Mouse (Mus musculus) intestine, embryonic 16.5 days (tissue): Measurements from ENCODE around the gene Trpm3. TPM values are rescaled to one million over a fixed set of nuclear protein-coding genes. Genes with fewer than 3 reads are reported as not detected.

Experiments
- ATAC-seq: fragments of 200-750 bp; cut with Nextera tagmentation; 2 replicates; pipeline ENCODE4 v1.8.0; 2017; ENCODE audit warnings: moderate TSS enrichment, moderate library complexity
- H3K27ac ChIP-seq: fragments of 300-500 bp; sonication (generic); 2 replicates; pipeline ENCODE4 v1.5.1; 2014; ENCODE audit warnings: mild to moderate bottlenecking, low read length
- H3K27me3 ChIP-seq: fragments of 300-500 bp; sonication (generic); replicated peaks from 2 replicates; pipeline ENCODE4 v1.6.1; 2014; ENCODE audit warnings: low read length, control low read depth, mixed read lengths; ENCODE audit not compliant: control insufficient read depth, insufficient read depth
- H3K36me3 ChIP-seq: fragments of 300-500 bp; sonication (generic); 2 replicates; pipeline ENCODE4 v1.6.1; 2014; ENCODE audit warnings: low read length, control low read depth; ENCODE audit not compliant: control insufficient read depth, insufficient read depth
- H3K4me1 ChIP-seq: fragments of 300-500 bp; sonication (generic); 2 replicates; pipeline ENCODE4 v1.6.1; 2014; ENCODE audit warnings: low read length, control low read depth, mixed read lengths; ENCODE audit not compliant: control insufficient read depth, insufficient read depth
- H3K4me2 ChIP-seq: fragments of 300-500 bp; sonication (generic); 2 replicates; pipeline ENCODE4 v1.6.1; 2014; ENCODE audit warnings: low read depth, low read length, control low read depth
- H3K4me3 ChIP-seq: fragments of 300-500 bp; sonication (generic); 2 replicates; pipeline ENCODE4 v1.5.1; 2014; ENCODE audit warnings: mild to moderate bottlenecking, low read length
- H3K9ac ChIP-seq: fragments of 300-500 bp; sonication (generic); 2 replicates; pipeline ENCODE4 v1.6.1; 2014; ENCODE audit warnings: low read depth, low read length
- H3K9me3 ChIP-seq: fragments of 300-500 bp; sonication (generic); 2 replicates; pipeline ENCODE4 v1.6.1; 2016; ENCODE audit warnings: low read length, control low read depth; ENCODE audit not compliant: control insufficient read depth
- WGBS: fragments of 180-500 bp; shearing (Covaris S2); extraction: QIAGEN DNeasy Blood & Tissue Kit; methylation state at CpG from one replicate; pipeline ENCODE4 v1.1.7; 2014; 5-methylcytosine and 5-hydroxymethylcytosine counted together
- polyA plus RNA-seq: library from polyadenylated mRNA; unstranded; fragments of >200 nt; fragmentation: Nextera tagmentation; extraction: Ambion mirVana; gene quantifications from 2 replicates; pipeline ENCODE4 v1.2.1, GENCODE M21; 2015

The Trpm3 gene
- polyA plus RNA-seq, 1 experiment from 2014 or later = 0.27 TPM

GRCm38 (mm10) chr19:22637786-22638185, 498.9 kb downstream of the Trpm3 start:
- Histone ChIP-seq H3K9ac (no peak overlapping the region), H3K4me2 (no peak overlapping the region), H3K9me3 (no peaks in the 10 kb centered on the region), H3K27ac (no peak overlapping the region), H3K4me1 (no peaks in the 10 kb centered on the region), H3K4me3 (no peak overlapping the region), H3K36me3 (no peaks in the 10 kb centered on the region), H3K27me3 (no peaks in the 10 kb centered on the region)
- 81% methylated on average over 2 of the region's 2 CpGs for WGBS
- no peak for ATAC-seq

DNA sequence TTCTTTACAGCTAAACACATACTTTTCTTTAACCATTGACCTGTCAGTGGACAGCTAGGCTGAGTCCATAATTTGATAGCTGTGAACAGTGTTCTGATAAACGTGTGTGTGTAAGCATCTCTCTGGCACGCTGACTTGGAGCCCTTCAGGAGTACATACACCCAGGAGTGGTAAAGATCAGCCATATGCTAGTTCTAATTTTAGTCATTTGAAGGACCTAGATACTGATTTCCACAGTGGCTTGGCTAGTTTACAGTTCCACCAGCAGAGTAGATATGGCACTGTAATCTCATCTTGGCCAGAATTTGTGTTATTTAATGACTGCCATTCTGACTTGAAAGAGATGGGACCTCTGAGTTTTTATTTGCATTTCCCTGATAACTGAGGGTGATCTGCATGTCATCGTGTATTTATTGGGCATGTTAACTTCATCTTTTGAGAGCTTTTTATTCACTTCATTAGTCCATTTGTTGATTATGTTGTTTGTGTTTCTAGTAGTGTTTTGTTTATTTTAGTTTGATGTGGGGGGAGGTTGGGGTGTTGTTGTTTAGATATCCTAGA, 499.6 kb downstream of the Trpm3 start:
- 66% methylated on average over 3 of the region's 3 CpGs for WGBS
- no peak overlapping the region for H3K27ac ChIP-seq
- H3K4me3 ChIP-seq = no peak overlapping the region
- H3K4me1 ChIP-seq = no peaks in the 10 kb centered on the region
- no peak overlapping the region for H3K9ac ChIP-seq
- no peaks in the 10 kb centered on the region for H3K27me3 ChIP-seq
- no peaks in the 10 kb centered on the region for H3K9me3 ChIP-seq
- no peaks in the 10 kb centered on the region for H3K36me3 ChIP-seq
- no peak for ATAC-seq
- no peak overlapping the region for H3K4me2 ChIP-seq

DNA sequence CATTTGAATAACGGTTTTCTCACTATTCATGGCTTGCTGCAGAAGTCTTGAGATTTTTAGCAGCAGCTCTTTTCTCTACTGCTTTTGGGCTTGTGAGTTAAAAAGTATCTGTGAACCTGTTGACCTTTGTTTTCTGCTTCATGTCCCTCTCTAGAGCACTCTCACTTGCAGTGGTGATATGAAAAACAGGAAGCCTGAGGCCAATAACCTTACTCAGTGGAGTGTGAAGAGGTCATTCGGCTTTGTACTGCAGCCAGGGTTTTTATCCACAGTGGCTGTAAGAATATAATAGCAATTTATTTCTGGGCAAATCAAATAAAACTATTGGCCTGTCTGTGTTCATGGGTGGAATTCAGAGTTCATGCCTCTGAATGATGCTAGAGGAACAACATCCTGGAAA, 503.3 kb downstream of the Trpm3 start:
- Histone ChIP-seq H3K27me3 (no peaks in the 10 kb centered on the region), H3K4me2 (no peak overlapping the region), H3K4me3 (no peak overlapping the region), H3K4me1 (no peaks in the 10 kb centered on the region), H3K27ac (no peak overlapping the region), H3K9me3 (no peaks in the 10 kb centered on the region), H3K36me3 (no peaks in the 10 kb centered on the region), H3K9ac (no peak overlapping the region)
- WGBS = 67% methylated on average over 2 of the region's 2 CpGs
- ATAC-seq = no peak

DNA sequence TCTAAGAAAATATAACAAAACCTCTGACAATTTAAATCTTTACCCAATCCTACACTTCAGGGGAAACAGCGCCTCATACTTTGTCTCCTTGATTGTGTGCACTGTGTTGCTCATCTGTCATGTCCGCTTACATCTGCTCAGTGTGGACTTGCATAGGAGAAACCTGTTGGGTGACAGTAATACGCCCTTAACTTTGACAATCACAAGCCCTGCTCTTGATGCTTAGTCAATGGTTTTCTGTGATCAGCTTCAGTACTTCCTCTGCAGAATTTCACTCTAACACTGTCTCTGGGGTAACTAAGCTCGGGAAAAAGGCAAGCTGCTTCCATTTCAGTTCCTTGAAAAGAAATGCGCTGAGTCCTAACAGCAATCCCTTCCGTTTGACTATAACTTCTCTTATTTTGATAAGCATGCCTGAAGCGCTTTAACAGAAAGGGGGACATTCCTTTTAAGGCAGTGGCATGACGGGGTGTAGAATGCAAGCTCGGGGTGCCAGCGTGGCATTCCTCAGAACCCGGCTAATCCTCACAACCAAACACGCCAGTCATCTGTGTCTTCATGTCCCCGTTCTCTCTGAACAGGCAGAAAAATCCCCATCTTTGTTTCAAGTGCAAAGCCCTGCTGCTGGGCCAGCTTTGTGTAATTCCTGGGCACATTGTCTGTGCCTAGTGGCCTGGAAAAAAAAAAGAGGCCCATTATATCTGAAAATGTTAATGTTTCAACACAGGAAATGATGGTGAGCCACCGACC, 517.8 kb downstream of the Trpm3 start:
- H3K36me3 ChIP-seq = no peaks in the 10 kb centered on the region
- WGBS = 72% methylated on average over 14 of the region's 14 CpGs
- no peaks in the 10 kb centered on the region for H3K27me3 ChIP-seq
- no peak overlapping the region for H3K4me3 ChIP-seq
- no peaks in the 10 kb centered on the region for H3K4me1 ChIP-seq
- ATAC-seq = no peak
- H3K27ac ChIP-seq = no peak overlapping the region
- no peak overlapping the region for H3K9ac ChIP-seq
- no peaks in the 10 kb centered on the region for H3K9me3 ChIP-seq
- no peak overlapping the region for H3K4me2 ChIP-seq

DNA sequence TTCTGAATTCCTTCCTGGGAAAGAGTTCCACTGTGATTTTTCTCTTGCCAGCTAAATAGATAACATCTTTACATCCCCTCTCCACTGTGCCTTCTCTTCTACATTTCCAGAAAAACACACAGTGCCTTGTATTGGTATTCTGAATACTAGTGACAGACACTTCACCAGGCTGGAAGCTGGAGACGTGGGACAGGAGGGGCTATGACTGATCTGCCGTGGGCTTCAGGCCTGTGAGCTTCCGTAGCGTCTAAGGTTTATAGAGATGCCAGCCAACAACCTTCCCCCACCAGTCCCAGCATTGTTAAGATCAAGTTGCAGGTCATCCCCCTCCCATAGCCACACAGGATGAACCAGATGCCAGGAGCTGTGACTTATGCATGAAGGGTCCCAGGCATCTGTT, 518.4 kb downstream of the Trpm3 start:
- no peak for ATAC-seq
- 38% methylated on average over 4 of the region's 4 CpGs for WGBS
- no peak overlapping the region for H3K27ac ChIP-seq
- H3K27me3 ChIP-seq = no peaks in the 10 kb centered on the region
- H3K4me3 ChIP-seq = no peak overlapping the region
- no peak overlapping the region for H3K9ac ChIP-seq
- H3K36me3 ChIP-seq = no peaks in the 10 kb centered on the region
- H3K9me3 ChIP-seq = no peaks in the 10 kb centered on the region
- no peaks in the 10 kb centered on the region for H3K4me1 ChIP-seq
- no peak overlapping the region for H3K4me2 ChIP-seq

DNA sequence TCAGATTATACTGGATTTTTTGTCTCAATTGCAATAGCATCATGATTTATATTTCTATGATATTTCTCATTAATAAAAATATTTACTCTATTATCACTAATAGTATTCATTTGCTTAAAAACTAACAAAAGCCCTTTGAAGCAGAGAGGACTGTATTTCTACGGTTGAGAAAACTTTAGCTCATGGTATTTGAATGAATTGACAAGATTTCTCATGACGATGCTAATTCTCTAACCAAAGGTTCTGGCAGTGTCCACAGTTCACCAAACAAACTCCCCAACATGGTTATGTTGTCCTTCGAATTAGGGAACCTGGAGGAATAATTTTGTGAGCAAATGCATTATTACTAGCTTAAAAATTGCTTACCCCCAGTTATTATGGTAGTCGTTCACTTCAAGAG, 526.6 kb downstream of the Trpm3 start:
- no peak overlapping the region for H3K27ac ChIP-seq
- H3K4me1 ChIP-seq = no peaks in the 10 kb centered on the region
- no peak for ATAC-seq
- 80% methylated on average over 4 of the region's 4 CpGs for WGBS
- no peaks in the 10 kb centered on the region for H3K27me3 ChIP-seq
- H3K9me3 ChIP-seq = no peaks in the 10 kb centered on the region
- H3K4me3 ChIP-seq = no peak overlapping the region
- H3K36me3 ChIP-seq = no peaks in the 10 kb centered on the region
- no peak overlapping the region for H3K9ac ChIP-seq
- H3K4me2 ChIP-seq = no peak overlapping the region

DNA sequence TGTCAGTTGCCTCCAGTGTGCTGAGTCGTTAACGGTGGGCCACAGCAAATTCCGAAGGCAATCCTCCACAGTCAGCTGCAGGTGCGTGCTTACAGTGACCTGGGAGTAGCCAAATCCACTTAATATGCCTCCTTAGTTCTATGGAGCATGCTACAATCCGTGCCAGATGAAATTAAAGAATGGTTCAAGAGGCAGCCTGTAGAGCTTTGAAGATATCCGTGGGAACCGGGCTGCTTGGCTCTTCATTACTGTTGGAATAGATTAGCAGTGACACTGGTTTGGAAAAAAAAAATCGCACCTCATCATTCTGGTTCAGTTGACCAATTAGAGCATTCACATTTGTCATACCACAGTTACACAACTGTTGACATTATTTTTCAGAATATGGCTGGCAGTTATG, 531.4 kb downstream of the Trpm3 start:
- no peak for ATAC-seq
- H3K9me3 ChIP-seq = no peaks in the 10 kb centered on the region
- no peak overlapping the region for H3K27ac ChIP-seq
- H3K4me2 ChIP-seq = no peak overlapping the region
- no peaks in the 10 kb centered on the region for H3K4me1 ChIP-seq
- H3K27me3 ChIP-seq = no peaks in the 10 kb centered on the region
- H3K4me3 ChIP-seq = no peak overlapping the region
- no peak overlapping the region for H3K9ac ChIP-seq
- WGBS = 90% methylated on average over 8 of the region's 8 CpGs
- H3K36me3 ChIP-seq = no peaks in the 10 kb centered on the region

DNA sequence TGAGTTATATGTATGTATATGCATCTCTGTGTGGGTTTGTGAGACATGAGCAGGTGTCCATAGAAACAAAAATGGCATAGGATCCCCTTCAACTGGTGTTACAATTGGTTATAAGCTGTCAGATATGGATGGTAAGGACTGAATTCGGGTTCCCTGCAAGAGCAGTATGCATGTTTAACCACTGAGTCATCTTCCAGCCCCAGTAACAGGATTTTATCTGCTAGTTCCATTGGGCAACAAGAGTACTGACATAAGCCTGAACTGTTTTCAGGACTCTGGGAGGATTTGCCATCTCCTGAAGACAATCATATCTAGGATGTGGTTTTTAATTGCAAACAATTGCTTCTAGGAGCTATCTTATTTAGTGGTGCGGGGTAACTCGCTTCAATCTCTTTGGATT, 534.0 kb downstream of the Trpm3 start:
- H3K4me3 ChIP-seq = no peak overlapping the region
- H3K4me2 ChIP-seq = no peak overlapping the region
- no peaks in the 10 kb centered on the region for H3K27me3 ChIP-seq
- 91% methylated on average over 3 of the region's 3 CpGs for WGBS
- H3K9me3 ChIP-seq = no peaks in the 10 kb centered on the region
- H3K4me1 ChIP-seq = no peaks in the 10 kb centered on the region
- no peak overlapping the region for H3K27ac ChIP-seq
- no peaks in the 10 kb centered on the region for H3K36me3 ChIP-seq
- ATAC-seq = no peak
- H3K9ac ChIP-seq = no peak overlapping the region

DNA sequence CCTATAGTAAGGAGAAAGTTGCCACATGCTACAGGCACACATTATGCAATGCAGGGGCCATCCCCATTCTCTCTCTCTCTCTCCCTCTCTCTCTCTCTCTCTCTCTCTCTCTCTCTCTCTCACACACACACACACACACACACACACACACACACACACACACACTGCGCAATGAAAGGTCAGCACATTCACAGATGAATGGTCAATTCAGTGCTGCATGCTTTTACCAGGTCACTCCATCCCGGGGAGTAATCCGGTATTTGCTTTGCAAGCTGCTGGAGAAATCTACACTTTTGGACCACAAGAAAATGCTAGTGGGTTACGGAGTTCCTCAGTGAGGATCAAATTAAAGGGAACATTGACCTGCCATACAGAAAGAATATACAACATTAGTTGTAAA, 537.4 kb downstream of the Trpm3 start:
- WGBS = 83% methylated on average over 4 of the region's 4 CpGs
- no peaks in the 10 kb centered on the region for H3K9me3 ChIP-seq
- ATAC-seq = no peak

DNA sequence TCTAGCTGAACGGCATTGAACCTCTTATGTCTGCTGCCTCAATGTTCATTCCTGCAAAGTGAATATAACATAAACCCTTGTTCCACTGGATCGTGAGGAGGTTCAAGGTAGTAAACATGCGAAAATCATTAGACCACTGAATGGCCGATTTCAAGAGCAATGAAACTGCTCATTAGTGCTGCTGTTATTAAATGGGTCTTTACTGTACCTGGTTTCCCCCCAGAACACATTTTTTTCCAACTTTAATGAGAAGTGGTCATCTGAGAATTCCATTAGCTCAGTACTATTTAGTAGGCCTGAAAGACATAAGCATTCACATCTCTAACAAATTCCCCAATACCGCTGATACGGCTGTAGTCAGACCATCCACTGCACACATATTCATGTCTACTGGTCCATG, 543.4 kb downstream of the Trpm3 start:
- no peaks in the 10 kb centered on the region for H3K4me1 ChIP-seq
- no peak overlapping the region for H3K4me2 ChIP-seq
- no peak overlapping the region for H3K9ac ChIP-seq
- no peak overlapping the region for H3K4me3 ChIP-seq
- no peaks in the 10 kb centered on the region for H3K9me3 ChIP-seq
- 90% methylated on average over 6 of the region's 6 CpGs for WGBS
- no peak overlapping the region for H3K27ac ChIP-seq
- H3K27me3 ChIP-seq = no peaks in the 10 kb centered on the region
- H3K36me3 ChIP-seq = no peaks in the 10 kb centered on the region
- no peak for ATAC-seq

More for the DNA sequence above, 537.4 kb downstream of the Trpm3 start:
- H3K4me1 ChIP-seq = no peaks in the 10 kb centered on the region
- H3K27ac ChIP-seq = no peak overlapping the region
- no peak overlapping the region for H3K4me3 ChIP-seq
- no peak overlapping the region for H3K9ac ChIP-seq
- no peaks in the 10 kb centered on the region for H3K27me3 ChIP-seq
- H3K4me2 ChIP-seq = no peak overlapping the region
- H3K36me3 ChIP-seq = no peaks in the 10 kb centered on the region
